Mouse (Mus musculus) kidney, postnatal 36 days (tissue): ENCODE measurements around the gene Mrps23.

ENCODE experiments used
- DNase-seq, 2 experiments: peaks; one replicate each; pipeline ENCODE4 v3.0.0; 2021 to 2022; ENCODE audit warnings: mixed read lengths in 2 of 2

Mrps23 gene

DNA sequence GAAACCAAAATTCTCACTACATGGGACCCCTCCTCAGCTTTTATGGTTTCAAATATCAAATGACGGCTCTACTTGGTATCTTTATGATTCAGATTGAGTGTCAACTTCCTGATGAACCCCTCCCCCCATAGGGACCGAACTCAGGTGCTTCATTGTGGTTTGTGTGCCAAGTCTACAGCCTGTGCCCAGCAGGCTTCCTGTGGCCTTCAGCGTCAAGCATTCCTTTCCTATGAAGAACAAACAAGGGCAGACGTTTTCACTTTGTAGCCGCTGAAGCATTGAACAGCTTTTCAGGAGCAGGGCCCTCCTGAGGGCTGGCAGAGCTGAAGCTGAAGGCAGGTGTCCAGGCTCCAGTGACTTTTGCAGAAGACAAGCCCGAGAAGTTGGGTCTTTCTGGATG is 9.6 kb downstream of the Mrps23 start:
- peak in 1 of 2 experiments; percentile 26 for DNase-seq

DNA sequence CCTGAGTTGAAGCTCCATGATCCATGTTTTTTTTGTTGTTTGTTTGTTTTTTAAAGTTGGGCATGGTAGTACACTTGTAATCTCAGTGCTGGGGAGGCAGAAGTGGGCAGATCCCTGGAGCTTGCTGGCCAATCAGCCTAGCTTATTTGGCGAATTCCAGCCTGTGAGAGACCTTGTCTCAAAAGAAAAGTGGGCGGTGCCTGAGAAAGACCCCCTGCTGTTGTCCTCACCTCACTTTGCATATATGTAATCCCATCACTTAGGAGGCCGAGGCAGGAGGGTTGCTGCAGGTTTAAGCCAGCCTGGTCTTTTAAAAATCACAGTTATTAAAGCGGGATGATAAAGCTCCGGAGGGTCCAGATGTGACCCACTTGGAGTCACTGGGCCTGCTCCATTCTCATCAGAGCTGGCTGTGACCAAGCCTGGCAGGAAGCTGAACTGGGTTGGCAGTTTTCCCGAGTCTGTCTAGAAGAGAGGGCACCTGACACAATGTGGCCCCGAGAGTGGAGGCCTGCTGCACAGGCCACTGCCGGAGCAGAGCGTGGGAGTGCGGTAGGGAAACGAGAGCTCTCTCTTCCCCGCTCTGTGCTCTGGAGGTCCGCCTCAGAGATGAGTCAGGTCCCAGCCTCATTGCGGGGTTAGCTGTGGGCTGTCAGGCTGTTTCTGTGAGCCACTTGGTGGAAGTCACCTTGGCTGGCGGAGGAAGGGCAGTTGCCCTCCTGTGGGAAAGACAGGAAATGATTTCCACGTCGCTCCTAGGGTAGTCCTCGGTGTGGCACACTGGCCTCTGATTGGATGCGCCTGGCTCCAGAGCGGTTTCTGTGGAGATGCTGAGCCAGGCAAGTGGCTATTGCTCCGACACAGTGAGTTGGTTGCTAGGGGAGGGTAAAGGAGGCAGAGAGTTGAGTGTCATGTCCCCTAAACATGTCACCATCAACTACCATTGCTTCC is 11.0 kb downstream of the Mrps23 start:
- DNase-seq: peak; percentile 54 to 61

- peak; percentile 55 to 80 for DNase-seq
These were observed 12.1 kb downstream of the Mrps23 start for GRCm38 (mm10) chr11:88216231-88216685.

- no peak for DNase-seq
These were observed 14.0 kb downstream of the Mrps23 start for GRCm38 (mm10) chr11:88218155-88218554.

GRCm38 (mm10) chr11:88218586-88218985 is 14.4 kb downstream of the Mrps23 start:
- no peak for DNase-seq

DNA sequence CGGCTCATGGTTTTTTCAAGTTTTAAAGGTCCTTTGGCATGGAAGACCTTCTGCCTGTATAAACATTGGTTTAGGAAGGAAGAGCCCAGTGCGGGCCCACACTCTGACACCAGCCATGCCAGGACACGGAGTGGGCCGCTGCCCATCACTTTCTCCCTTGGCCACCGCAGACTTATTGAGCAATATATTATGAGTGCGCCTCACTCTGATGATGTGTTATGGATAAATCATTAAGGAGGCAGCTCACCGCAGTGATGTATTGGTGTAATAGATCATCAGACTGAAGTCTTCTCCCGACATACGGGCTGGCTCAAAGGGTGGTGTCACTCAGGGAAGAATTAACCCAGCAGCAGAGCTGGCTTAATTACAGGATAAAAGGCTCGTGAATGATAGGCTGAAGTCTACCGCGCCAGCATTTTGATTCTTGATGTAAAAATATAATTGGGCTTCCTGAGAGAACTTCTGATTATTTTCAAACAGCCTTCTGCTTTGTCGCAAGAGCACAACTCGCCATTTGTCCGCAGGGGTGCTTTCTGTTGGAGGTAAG is 17.8 kb downstream of the Mrps23 start:
- no peak for DNase-seq

DNA sequence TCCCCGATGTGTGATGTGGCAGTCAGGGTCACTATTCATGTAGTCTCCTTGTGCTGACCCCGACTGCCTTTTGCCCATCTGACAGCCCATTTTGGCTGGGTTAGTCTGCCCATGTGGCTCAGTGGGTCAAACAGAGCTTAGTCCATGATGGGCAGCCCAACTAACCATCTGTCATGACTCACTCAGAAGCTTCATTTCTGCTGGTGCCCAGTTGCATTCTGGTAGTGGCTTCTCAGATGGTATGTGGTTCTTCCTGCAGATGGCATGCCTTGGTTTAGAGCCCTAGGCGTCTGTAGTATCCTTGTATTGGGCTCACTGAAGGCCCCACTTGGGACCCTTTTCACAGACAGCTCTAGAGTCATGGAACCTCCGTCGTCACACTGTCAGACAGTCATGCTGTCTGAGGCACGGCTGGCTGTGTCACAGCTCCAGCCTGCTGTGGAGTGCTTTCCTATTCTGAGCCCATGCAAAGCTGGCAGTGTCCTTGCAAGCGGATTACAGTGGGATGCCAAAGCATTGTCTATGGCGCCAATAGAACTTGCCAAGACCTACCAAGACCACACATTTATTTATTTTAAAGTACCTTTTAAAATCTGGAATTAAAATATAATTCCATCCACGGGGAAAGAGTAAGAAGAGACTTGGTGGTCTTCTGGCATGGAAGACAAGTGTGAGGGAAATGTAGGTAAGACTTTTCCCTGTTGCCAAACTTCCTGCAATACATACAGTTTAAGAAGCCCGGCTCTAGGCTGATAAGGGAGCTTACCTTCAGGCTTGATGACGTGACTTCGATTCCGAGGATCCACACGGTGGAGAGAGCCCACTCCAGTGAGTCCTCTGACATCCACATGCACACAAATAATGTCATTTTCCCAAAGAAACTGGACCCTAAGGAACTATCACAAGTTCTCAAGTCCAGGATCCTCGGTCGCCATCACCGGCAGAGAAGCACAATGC is 23.1 kb downstream of the Mrps23 start:
- DNase-seq: no peak

DNA sequence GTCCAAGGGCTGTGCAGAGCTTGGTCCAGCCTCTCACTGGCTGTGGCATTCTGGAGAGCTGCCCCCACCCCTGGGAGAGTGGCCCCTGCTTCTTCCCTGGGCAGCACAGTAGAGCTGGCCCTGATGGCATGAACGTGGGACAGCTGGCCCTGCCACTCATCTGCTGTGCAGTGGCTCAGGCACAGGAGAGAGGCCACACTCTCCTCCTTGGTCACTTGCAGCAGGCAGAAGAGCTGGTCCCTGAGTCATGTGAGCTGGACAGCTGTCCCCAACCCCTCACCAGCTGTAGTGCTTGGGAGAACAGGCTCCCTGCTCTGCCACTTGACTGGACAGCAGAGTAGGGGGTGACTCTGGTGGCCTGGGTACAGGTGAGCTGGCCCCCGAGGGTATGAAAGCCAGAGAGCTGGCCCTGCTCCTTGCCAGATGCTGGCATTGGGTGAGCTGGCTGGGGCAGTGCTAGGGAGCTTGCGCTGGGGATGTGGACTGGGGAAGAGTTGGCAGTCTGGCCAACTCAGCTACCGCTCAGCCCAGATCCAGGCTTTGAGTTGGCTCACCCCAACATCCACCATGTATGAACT is 27.1 kb downstream of the Mrps23 start:
- peak in 1 of 2 experiments; percentile 28 for DNase-seq

DNA sequence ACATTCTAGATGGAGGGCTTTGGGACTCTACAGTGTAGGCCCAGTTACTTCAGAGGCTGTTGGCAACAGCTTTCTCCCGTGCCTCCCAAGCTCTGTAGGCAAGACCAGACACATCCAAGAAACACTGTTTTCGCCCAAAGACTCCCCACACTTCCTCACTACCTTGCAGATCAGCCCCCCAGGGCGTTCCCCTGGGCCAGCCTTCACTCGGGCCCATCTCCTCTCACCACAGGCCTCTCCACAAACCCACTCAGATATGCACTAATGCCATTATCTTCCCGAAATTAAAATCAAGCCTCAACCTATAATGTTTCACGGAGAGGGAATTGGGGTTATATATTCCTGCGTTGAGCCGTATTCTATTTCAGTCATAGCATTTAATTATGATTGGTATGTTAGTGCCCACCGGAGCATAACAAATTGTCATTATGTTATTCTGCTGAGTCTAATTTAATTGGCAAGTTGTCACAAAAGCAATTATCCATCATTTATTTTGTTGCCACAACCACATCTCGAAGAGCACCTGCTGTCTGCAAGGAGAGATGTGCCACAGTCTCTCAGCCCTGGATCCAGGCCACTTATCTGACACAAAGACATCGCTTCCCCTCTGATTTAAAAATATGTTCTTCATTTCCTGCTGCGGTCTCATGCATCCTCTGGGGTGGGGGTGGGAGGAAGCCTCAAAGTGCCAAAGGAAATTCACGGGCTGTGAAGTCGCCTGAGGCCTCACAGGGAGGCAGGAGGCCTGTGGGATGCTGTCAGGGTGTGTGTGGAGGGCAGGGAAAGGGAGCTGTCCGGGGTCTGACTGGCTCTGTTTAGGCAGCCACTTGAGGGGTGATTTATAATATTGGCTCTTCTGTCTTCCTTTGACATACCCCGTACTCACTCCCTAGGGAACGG is 29.6 kb downstream of the Mrps23 start:
- DNase-seq: peak; percentile 45 to 54

DNA sequence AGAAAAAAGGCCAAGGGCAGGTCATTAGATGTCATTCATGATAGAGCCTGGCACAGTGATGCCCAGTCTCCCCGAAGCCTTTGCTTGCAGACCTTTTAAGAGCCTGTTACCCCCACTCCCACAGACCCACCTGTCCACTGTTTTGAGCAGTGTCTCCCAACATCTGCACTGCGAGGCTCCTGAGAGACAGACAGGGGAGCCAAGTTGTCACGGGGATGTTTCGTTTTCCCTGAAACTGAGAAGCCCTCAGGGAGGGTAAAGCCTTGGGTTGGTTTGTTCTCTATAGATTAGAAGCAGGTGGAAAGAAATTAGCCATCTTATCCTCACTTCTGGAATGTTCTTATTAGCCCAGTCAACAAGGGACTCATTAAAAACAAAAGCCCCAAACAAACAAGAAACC is 30.6 kb downstream of the Mrps23 start:
- peak in 1 of 2 experiments; percentile 20 for DNase-seq

DNA sequence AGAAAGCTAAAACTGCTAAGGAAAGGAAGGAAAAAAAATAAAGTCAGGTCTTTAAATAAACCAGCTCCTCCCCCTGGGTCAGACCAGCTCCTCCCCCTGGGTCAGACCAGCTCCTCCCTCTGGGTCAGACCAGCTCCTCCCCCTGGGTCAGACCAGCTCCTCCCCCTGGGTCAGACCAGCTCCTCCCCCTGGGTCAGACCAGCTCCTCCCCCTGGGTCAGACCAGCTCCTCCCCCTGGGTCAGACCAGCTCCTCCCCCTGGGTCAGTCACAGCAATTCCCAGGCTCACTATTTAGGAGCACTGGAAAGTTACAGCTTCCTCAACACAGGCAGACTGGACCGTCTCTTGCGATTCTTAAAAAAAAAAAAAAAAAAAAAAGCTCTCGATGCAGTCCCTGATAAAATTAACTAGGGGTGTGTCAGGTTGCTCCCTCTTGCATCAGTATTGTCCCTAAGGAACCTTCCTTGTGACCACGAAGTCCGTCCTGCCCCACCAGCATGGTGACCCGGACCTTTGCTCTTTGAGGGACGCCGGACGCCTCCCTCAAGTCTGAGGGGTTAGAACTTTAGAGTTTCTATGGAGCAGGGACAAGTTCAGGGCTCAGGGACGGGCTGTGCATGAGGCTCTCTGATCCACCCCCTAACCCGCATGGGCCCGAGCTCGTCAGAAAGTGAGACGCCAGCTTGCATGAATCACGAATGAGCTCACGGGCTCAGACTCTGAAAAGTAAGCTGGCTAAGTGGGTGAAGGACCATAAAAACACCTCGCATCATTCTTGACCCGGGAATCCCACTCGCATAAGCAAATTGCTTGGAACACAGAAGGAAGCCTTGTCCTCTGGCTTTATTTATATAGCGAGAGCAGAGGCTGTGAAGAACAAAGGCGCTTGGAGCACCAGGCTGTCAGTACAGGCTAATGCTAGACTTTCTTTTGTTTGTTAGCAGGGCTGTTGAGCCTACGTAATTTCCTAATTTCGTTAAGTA is 31.3 kb downstream of the Mrps23 start:
- peak; percentile 74 to 80 for DNase-seq

GRCm38 (mm10) chr11:88240275-88240674 is 36.1 kb downstream of the Mrps23 start:
- DNase-seq: no peak

GRCm38 (mm10) chr11:88240736-88241353 is 36.7 kb downstream of the Mrps23 start:
- DNase-seq: no peak

DNA sequence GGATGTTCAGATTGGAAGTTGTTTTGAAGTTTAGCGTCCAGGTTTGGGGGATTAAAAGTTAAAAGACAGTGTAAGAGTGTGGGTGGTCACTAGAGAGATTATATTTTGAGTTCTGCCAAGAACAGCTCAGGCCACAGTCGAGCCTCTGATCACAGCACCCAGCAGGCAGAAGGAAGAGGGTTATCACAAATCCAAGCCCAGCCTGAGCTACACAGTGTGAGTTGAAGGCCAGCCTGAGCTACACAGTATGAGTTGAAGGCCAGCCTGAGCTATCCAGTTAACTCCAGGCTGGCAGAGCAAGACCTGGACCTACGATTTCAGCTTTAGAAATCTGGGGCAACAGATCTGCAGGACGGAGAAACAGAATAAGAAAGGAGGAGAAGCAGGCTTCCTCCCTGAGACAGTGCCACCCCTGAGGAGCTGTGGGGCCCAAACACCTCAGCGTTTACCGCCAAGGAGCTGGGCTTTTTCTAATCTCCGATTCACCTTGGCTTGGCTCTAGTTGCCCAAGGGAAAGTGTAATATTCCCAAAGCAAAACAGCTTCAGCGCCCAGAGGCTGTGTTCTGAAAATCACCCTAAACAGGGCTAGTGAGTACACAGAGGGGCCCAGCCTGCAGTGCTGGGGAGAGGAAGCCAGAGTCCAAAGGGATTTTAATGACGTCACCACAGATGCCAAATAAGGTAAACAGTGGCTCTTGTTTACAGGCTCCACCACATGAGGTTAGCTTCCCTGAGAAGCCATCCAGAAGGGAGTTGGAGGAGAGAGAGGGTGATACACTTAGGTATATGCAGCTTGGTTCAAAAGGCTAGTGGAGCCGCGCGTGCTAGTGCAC is 37.5 kb downstream of the Mrps23 start:
- DNase-seq: peak; percentile 37 to 61

- no peak for DNase-seq
These were observed 41.5 kb downstream of the Mrps23 start for GRCm38 (mm10) chr11:88245581-88246170.

DNA sequence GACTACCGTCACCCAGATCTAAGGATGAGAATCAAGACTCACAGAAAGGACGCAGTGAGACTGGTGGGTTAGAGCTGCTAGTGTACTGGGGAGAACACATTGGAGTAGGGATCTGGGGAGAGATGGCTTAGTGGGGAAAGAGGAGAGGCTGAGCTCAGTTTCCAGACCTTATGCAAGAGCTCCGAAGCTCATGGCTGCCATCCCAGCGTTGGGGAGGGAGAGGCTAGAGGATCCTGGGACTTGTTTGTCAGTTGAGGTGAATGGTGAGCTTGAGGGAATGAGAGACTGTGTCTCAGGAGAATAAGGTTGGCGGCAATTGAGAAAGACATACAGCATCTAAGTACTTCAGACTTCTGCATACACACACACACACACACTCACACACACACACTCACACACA is 44.4 kb downstream of the Mrps23 start:
- DNase-seq: no peak

DNA sequence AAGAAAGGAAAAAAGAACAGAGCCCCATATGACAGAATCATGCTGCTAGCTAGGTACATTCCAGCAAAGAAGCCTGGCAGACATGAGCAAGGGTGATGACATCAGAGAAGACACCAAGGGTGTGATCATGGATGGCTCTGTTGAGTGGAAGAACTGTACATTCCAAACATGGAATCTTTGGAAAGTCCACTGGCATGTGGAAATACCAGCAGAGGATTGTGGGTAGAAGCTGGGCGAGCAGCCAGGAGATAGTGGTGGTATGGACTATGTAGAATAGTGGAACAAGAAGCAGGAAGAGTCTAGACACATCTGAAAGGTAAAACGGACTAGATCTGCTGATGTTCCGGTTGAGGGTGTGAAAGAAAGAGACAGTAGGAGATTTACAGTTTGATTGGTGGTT is 46.4 kb downstream of the Mrps23 start:
- DNase-seq: no peak

- no peak for DNase-seq
These were observed 47.1 kb downstream of the Mrps23 start for GRCm38 (mm10) chr11:88251295-88251694.
